Comparison of ENCODE assay signal across 12 mouse cellular contexts in the genomic region with DNA sequence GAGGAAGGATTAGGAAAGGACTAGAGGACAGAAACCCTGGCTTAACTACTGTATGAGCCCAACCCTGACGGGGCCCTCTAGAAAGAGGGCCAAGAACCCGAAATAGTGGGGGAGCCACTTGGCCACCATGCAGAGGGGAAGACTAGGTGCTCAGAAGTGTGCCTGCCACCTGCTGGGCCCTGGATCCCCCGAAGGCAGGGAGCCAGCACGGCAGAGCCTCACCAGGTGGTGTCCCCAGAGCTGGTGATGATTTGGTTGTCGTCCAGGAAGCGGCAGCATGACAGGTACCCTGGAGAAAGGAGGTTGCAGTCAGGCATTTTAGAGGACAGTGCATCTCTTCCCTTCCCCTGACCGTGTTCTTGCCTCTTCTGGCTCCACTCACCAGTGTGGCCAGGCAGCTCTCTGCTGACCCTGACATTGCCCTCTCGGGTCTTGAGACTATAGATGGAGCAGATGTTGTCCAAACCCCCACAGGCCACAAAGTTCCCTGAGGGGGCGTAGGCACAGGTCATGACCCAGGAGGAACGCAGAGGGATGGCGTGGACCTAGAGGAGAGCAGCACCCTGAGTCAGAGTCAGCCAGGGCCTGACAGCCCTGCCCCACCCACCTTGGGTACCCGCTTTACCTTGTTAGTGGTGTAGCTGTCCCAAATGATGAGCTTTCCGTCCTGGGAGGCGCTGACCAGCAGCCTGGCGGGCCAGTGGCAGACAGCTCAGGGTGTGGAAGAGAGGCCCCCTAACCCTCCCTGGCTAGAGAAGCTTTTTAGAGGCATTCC. TPM values are rescaled to one million over a fixed set of nuclear protein-coding genes. Genes with fewer than 3 reads are reported as not detected.
DNase-seq lines count a peak whose midpoint lies in the region; ATAC-seq and TF ChIP-seq lines count a peak whose summit lies in the region.
"Had no signal": no experiment of that assay in that cellular context is flagged by ENCODE, and none has a peak within 500 bp of the region (broad histone marks: within the 10 kb centered on the region; RNA-seq: fewer than 3 reads in every experiment).

No protein-coding gene starts in this region.

- H3K9me3 ChIP-seq in heart, embryonic 10.5 days = no peaks in the 10 kb centered on the region
- H3K9me3 ChIP-seq in limb, embryonic 14.5 days (ENCODE audit: control insufficient read depth, low read length) = no peaks in the 10 kb centered on the region

- H3K27me3 ChIP-seq in heart, embryonic 10.5 days (ENCODE audit: insufficient read depth, poor library complexity, severe bottlenecking) = no peaks in the 10 kb centered on the region
- no peaks in the 10 kb centered on the region for H3K27me3 ChIP-seq in limb, embryonic 14.5 days (ENCODE audit: control insufficient read depth, insufficient read depth, low read length)

- WGBS in heart, embryonic 10.5 days = 83% methylated on average over 15 of the region's 15 CpGs
- 68% methylated on average over 15 of the region's 15 CpGs for WGBS in limb, embryonic 14.5 days

- DNase-seq in heart, embryonic 10.5 days (ENCODE audit: low spot score) = no peak
- DNase-seq in heart, postnatal 36 days = no peak
- DNase-seq in right cerebral cortex, postnatal 25 days = peak; percentile 21
- no peak for DNase-seq in right cerebral cortex, postnatal 14 days
- no peak for DNase-seq in limb, embryonic 14.5 days (ENCODE audit: low spot score)
- DNase-seq in adrenal gland, adult 8-10 months = no peak
- DNase-seq in urinary bladder, postnatal 25 days (ENCODE audit: low spot score) = no peak
- DNase-seq in layer of hippocampus, adult 8-10 months (ENCODE audit: low spot score in 2 of 2) = no peak
- DNase-seq: layer of hippocampus, adult 9-11 months had no signal

- peak overlapping the region; percentile 88; the same call in 1 of the 2 replicates for H3K4me3 ChIP-seq in heart, embryonic 10.5 days
- H3K4me3 ChIP-seq in limb, embryonic 14.5 days (replicated peaks; ENCODE audit: low read length) = no peak overlapping the region

- H3K36me3 ChIP-seq in heart, embryonic 10.5 days = peaks cover 55% of the 10 kb centered on the region
- peaks cover 58% of the 10 kb centered on the region for H3K36me3 ChIP-seq in limb, embryonic 14.5 days (ENCODE audit: control insufficient read depth, insufficient read depth, low read length)

- no peak for TF ChIP-seq POLR2A in limb, embryonic 14.5 days (IDR thresholded peaks at IDR 0.05; ENCODE audit: borderline replicate concordance, extremely low read depth, insufficient read depth, insufficient read length)

- H3K4me2 ChIP-seq in limb, embryonic 14.5 days (replicated peaks; ENCODE audit: low read depth, low read length, severe bottlenecking) = peak overlapping the region; percentile 93

- intact Hi-C loops in heart, postnatal 36 days (cut with DNase I) = loop anchor here (10.0 kb wide), 1 partner anchor 635 kb away; a partner anchor contains a TSS

- peak overlapping the region; percentile 22; the same call in 1 of the 2 replicates for H3K27ac ChIP-seq in heart, embryonic 10.5 days
- peak overlapping the region; percentile 89; the same call in 1 of the 2 replicates for H3K27ac ChIP-seq in limb, embryonic 14.5 days (replicated peaks; ENCODE audit: low read depth, low read length)

- H3K9ac ChIP-seq in limb, embryonic 14.5 days (ENCODE audit: low read depth, low read length, severe bottlenecking) = no peak overlapping the region

- H3K4me1 ChIP-seq in heart, embryonic 10.5 days = peaks cover 63% of the 10 kb centered on the region
- peaks cover 7% of the 10 kb centered on the region; the same call in 1 of the 2 replicates for H3K4me1 ChIP-seq in limb, embryonic 14.5 days (ENCODE audit: control insufficient read depth, insufficient read depth, low read length)

- no peak for ATAC-seq in limb, embryonic 14.5 days (ENCODE audit: low FRiP score, low read depth)

RNA-seq across cellular contexts. Expression of a gene that starts 3.6 kb away (rescaled TPM):
- polyA plus RNA-seq in heart, embryonic 10.5 days (2016; fragmentation: Nextera tagmentation; extraction: Ambion mirVana) = 0.28 and 2.3 TPM in 2 replicates
- total RNA-seq in heart, postnatal 36 days (2021) = not detected
- polyA plus RNA-seq in limb, embryonic 14.5 days (2012; rRNA removed) = 0.12 and 0.19 TPM in 2 replicates
- polyA plus RNA-seq in limb, embryonic 14.5 days (2014; fragmentation: Nextera tagmentation; extraction: Ambion mirVana) = 0.83 TPM in 1 of 2 replicates, not detected in the other
- not detected for total RNA-seq in adrenal gland, adult 8-10 months (2022)
- not detected for total RNA-seq in layer of hippocampus, adult 8-10 months (2022)
- total RNA-seq: common myeloid progenitor, adult 5-6 weeks; monocyte, adult 5-6 weeks had no signal
- polyA plus RNA-seq: gonadal fat pad, adult 2 months had no signal

RNA-seq across cellular contexts. Expression of a gene that starts 3.9 kb away (rescaled TPM):
- polyA plus RNA-seq in heart, embryonic 10.5 days (2016; fragmentation: Nextera tagmentation; extraction: Ambion mirVana) = 287 and 294 TPM in 2 replicates
- total RNA-seq in heart, postnatal 36 days (2021) = 100 to 1,000 TPM; 245 to 248 TPM
- polyA plus RNA-seq in limb, embryonic 14.5 days (2012; rRNA removed) = 770 and 1,100 TPM in 2 replicates
- polyA plus RNA-seq in limb, embryonic 14.5 days (2014; fragmentation: Nextera tagmentation; extraction: Ambion mirVana) = 460 and 474 TPM in 2 replicates
- 100 to 1,000 TPM; 569 to 665 (median 622) TPM for total RNA-seq in adrenal gland, adult 8-10 months (2022)
- 100 to 1,000 TPM; 572 to 587 (median 576) TPM for total RNA-seq in layer of hippocampus, adult 8-10 months (2022)

RNA-seq across cellular contexts. Expression of a gene that starts 11.1 kb away (rescaled TPM):
- polyA plus RNA-seq in heart, embryonic 10.5 days (2016; fragmentation: Nextera tagmentation; extraction: Ambion mirVana) = 8.0 and 10.8 TPM in 2 replicates
- total RNA-seq in heart, postnatal 36 days (2021) = 10 to 100 TPM; 29.5 to 35.4 TPM
- polyA plus RNA-seq in limb, embryonic 14.5 days (2012; rRNA removed) = 45.1 and 51.5 TPM in 2 replicates
- polyA plus RNA-seq in limb, embryonic 14.5 days (2014; fragmentation: Nextera tagmentation; extraction: Ambion mirVana) = 11.8 and 13.3 TPM in 2 replicates
- total RNA-seq in adrenal gland, adult 8-10 months (2022) = 10 to 100 TPM; 38.5 to 67.8 (median 56.6) TPM
- total RNA-seq in layer of hippocampus, adult 8-10 months (2022) = 10 to 100 TPM; 60.2 to 75.9 (median 65.5) TPM

RNA-seq across cellular contexts. Expression of a gene that starts 23.9 kb away (rescaled TPM):
- 0.07 TPM in 1 of 2 replicates, not detected in the other for polyA plus RNA-seq in heart, embryonic 10.5 days (2016; fragmentation: Nextera tagmentation; extraction: Ambion mirVana)
- total RNA-seq in heart, postnatal 36 days (2021) = not detected
- 0.92 and 1.1 TPM in 2 replicates for polyA plus RNA-seq in limb, embryonic 14.5 days (2012; rRNA removed)
- polyA plus RNA-seq in limb, embryonic 14.5 days (2014; fragmentation: Nextera tagmentation; extraction: Ambion mirVana) = 0.21 and 0.39 TPM in 2 replicates
- total RNA-seq in adrenal gland, adult 8-10 months (2022) = 1 to 10 TPM; 4.4 to 9.1 (median 6.3) TPM
- 100 to 1,000 TPM; 116 to 137 (median 125) TPM for total RNA-seq in layer of hippocampus, adult 8-10 months (2022)
- total RNA-seq: common myeloid progenitor, adult 5-6 weeks; monocyte, adult 5-6 weeks had no signal

RNA-seq across cellular contexts. Expression of a gene that starts 27.1 kb away (rescaled TPM):
- polyA plus RNA-seq in heart, embryonic 10.5 days (2016; fragmentation: Nextera tagmentation; extraction: Ambion mirVana) = 50.6 and 56.6 TPM in 2 replicates
- total RNA-seq in heart, postnatal 36 days (2021) = 10 to 100 TPM; 13.1 to 14.1 TPM
- 40.6 and 50.4 TPM in 2 replicates for polyA plus RNA-seq in limb, embryonic 14.5 days (2012; rRNA removed)
- 52.1 and 54.2 TPM in 2 replicates for polyA plus RNA-seq in limb, embryonic 14.5 days (2014; fragmentation: Nextera tagmentation; extraction: Ambion mirVana)
- total RNA-seq in adrenal gland, adult 8-10 months (2022) = 10 to 100 TPM; 24.4 to 31.1 (median 27.4) TPM
- 10 to 100 TPM; 30.4 to 33.1 (median 32.4) TPM for total RNA-seq in layer of hippocampus, adult 8-10 months (2022)
